Mouse (Mus musculus): Measurements from ENCODE around the gene 1500011B03Rik.

Gene 1500011B03Rik

DNA sequence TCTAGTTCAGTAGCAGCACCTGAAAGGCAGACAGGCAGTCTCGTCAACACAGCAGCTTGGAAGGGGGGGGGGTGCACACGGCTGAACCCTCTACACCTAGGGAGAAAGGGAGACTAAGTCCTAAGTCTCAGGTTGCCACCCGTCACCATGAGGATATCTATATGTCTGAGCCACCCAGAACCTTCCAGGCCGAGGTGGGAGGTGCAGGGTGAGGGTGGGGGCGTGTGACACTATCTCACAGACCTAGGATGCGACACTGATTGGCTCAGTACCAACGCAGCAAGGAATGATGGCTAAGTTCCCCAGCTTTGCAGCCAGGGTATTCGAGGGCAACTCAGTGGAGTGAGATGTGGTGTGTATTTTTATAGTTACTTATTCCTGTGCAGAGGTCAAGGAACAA lies 14.9 kb downstream of the 1500011B03Rik start:
- no peak for DNase-seq

DNA sequence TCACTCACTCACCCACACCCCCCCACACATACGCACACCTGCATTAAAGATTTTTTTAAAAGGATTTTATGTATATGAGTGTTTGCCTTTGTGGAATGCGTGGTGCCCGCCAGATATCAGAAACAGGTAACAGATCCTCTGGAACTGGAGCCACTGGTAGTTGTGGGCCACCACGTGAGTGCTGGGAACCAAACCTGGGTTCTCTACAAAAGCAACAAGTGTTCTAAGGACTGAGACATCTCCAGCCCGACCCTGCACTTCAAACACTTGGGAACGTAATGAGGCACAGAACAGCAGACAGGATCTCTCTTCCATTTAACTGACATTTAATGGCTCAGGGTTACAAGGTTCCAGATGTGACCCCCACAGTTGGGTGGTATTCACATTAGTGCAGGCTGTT lies 15.4 kb downstream of the 1500011B03Rik start:
- DNase-seq = no peak

DNA sequence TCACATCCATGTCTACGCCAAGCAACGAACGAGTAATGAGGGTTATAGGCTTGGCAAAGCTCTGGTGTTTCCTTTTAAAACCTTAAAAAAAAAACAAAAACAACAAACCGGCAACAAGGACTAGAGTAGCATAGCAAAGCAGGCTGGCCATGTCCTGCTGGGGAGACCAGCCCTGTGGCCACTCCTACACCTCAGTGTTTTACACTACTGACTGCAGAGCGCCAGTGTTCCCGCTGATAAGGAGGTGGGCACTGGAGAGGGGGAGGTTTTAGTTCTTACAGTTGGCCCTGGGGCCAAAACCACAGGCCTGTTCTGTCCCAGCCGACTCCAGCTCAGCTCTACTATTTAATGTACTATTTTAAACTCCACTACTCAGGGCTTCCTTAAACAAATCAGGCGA lies 15.8 kb downstream of the 1500011B03Rik start:
- peak in 1 of 2 experiments; percentile 3 for DNase-seq

DNA sequence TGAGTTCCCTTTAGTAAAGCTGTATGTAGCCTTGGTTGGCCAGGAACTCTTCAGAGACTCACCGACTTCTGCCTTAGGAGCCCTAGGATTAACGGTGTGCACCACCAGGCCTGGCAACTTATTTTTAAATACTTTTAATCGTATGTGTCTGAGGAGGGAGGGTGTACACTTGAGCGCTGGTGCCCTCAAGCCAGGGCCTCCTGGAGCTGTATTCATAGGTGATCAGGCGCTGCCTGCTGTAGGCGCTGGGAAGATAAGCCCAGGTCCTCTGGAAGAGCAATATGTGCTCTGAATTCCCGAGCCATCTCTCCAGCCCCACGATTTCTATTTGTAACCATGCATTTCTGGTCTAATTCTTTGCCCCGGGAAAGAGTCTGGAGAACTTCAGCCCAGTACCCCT lies 16.2 kb downstream of the 1500011B03Rik start:
- no peak for DNase-seq

DNA sequence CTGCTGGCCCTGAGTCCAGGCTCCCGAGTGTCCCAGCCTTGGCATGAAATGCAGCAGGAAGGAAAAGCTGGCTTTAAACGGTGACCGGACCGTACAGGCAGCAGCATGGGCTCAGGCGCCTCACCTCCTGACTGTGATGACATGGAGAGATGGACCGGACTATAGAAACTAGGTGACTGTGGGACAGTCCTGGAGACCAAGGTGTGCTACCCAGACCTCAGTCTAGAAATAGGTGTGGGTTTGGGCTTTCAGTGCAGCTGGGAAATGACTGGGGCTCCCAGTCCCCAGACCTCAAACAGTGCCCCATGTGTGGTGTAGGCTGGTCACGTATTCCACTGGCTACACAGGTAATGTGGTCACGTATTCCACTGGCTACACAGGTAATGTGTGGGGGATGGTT lies 16.6 kb downstream of the 1500011B03Rik start:
- DNase-seq = no peak

DNA sequence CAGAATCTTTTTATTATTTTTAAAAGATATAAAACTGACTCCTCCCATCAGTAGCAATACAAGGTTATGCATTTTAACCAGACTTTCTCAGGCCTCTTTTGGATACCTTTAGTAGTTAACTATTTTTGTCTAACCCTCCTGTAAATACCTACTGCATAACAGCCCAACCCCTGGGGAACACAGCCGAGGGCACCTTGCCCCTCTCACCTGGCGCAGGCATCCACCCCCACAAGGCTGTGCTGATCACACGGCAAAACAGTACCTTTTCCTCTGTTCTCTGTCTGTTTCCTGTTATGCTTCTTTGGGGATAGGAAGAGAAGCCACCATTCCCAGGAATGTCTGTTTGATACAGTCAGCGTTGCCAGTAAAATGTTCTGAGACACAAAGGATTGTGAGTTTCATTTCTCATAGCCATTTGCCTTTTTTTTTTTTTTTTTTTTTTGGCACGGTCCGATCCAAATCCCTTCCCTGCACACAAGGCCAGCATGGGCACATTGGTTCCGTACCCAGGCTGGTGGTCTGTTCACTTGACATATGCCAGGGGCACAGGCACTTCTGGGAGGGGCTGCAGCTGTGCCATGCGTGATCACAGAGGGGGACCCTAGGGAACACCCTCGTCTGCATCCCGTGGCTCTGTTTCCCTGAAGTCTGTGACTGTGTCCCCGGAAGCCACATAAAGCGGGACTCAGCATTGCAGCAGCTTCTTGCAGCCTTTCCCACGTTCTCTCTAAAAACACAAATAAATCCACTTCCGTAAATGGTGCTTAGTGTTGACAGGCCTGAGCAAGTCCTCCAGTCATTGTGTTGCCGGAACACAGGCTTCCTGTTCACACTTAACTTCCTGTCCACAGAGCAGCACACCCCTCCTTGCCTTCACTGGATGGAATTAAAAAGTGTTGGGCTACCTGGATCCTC lies 17.6 kb downstream of the 1500011B03Rik start:
- DNase-seq = no peak

DNA sequence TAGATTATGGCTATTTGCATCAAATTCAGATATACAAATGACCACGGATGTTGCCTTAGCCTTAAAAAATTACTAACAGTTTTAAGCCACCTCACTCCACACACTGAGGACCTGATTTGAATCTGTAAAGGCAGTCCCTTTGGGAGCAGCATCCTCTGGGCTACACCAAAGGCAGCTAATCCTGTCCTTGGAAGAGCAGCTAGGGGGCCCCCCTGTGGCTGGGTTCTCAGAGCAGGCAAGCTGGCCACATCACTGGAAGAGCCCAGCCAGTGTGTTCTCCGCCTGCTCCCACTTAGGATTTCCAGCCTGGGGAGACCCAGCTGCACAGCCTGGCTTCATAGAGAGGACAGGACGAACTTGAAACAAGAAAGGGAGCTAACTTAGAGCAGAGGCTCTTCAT lies 18.3 kb downstream of the 1500011B03Rik start:
- peak; percentile 72 to 79 for DNase-seq

DNA sequence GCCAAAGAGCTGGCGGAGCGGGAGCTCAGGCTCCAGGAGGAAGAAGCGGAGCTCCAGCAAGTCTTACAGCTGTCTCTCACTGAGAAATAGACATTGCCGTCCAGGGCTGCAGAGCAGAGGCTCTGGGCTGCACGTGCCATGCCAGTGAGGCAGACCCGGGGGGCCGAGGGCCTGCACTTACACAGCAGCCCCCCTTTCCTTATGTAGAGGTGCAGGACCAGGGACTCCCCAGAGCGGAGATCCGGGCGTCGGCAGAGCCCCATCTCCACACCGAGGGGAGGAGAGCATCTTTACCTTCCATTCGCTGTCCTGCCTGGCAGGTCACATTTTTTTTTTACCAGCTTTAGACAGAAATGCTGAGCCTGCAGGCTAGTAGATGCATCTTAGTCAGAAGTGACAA lies 18.9 kb downstream of the 1500011B03Rik start:
- DNase-seq = no peak

DNA sequence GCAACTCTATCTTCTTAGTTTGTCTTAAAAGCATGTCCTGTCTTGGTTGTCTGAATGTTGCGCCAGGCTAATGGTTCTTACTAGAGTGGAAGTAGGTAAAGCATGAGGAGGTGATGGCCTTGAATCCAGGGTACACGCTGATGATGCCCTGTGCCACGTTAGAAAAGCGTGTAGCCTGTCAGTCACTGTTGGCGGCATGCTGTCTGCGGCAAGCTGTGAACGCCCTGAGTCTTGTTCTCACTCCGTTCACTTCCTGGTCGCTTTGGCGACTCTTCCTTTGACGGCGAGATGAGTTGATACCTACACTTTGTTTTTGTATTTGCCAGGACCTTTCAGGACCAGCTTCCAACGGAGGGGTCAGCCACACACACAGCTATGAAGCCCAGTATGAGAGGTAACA lies 20.0 kb downstream of the 1500011B03Rik start:
- no peak for DNase-seq

DNA sequence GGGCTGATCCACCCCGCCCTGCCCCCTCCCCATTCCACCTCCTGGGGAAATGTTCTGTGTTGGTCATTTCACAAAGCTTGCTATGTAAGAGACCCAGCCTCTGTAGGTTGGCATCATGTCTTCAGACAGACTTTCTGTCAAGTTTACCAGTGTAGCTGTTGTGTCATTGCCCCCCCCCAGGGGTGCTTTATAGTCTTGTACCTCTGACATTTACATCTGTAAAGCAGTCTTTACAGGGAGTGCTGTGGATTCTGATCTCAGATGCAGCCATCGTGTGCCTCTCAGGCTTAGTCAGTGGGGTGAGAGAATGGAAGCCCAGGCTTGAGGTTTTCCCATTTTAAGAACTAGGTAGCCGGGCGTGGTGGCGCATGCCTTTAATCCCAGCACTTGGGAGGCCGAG lies 21.4 kb downstream of the 1500011B03Rik start:
- DNase-seq = no peak

DNA sequence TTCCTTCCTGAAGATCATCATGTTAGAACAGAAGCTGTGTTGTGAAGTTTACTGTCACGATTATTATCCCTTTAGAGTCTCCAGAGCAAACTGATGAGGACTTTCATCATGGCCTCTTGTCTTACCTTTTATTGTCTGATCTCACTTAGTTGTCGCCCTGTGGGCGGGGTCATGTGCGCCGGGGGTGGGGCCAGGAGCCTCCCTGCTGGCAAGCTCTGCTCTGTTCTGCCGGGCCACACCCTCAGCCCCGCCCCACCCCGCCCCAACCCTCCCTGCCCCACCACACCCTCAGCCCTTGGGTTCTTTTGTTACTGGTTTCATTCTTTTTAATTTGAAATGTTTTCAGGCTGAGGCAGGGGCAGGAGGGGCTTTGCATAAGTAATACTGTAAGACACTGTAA lies 22.2 kb downstream of the 1500011B03Rik start:
- DNase-seq = no peak

DNA sequence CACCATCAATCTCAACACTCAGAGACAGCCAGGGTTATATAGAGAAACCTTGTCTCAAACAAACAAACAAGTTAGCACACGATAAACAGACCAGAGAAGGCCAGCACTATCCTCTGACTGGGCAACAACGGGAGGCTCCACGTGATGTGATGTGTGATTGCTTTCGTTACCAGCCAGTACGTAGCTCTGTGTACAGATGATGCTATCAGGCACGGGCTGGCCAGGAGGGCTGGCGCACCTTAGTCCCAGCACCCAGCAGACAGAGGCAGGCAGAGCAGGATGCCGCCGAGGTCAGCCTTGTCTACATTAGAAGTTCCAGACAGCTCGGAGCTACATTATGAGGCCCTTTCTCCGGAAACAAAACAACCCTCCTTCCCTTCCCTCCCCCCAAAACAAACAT lies 23.4 kb downstream of the 1500011B03Rik start:
- DNase-seq = no peak

DNA sequence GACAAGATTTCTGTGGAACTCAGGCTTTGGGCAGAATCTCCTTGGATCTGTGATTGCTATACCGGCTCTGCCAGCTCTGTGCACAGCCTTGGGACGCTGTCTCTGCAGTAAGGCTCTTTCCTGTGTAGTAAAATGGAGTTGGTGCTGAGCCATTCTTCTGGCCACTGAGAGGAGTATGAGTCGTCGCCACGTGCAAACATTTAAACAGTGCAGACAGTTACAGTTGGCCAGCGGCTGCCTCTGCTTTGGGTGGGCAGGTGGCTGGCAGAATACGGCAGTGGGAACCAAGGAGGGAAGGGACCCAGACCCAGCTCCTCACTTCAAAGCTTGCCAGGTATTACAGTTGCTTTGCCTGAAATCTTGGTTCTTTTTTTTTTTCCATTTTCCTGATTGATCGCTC lies 26.0 kb downstream of the 1500011B03Rik start:
- DNase-seq = peak in 1 of 2 experiments; percentile 33

DNA sequence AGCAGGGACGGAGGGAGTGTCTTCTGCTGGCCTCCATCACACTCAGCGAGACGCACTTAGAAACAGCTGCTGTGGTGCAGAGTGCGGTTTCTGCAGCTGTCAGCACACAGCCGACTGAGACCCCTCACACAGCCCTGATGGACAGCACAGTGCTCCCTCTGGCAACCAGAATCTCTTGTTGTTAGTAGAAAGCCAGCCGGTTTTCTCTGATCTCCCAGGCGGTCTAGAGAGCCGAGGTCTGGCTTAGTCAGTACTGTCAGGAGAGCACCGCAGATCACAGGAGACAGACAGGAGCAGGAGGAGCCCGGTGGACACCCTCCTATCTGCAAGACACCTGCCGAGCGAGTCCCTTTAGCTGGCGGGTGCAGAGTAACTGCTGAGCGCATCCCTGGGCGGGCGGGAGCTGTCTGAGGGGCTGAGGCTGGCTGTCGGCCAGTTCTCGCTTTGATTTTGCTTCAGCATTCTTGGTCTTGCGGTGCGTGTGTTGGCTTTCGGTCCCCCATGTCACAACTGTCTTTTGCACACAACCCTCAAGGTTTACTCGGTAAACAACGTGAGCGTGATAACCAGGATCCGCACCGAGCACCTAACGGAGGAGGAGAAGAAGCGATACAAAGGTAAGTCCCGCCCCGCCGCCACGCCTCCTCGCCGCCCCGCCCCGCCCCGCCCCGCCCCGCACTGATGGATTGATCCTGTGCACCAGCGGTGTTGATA lies 26.8 kb downstream of the 1500011B03Rik start:
- peak; percentile 70 to 75 for DNase-seq

DNA sequence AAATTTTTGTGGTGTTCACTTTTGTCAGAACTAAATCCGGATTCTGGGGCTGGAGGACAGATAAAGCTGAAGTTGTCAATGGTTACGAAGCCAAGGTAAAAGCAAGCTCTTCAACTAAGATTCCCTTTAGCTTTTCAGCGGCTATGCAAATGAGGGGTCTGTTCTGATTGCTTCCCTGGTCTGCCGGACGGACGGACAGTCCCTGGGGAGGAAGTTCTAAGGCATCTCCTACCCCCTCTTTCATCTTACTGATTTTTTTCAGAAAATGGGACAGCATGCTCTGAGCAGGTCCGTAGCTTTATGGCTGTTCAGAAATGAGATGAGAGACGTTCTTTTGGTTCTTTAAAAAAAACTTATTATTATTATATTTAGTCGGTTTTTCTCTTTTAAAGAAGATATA lies 27.6 kb downstream of the 1500011B03Rik start:
- no peak for DNase-seq

DNA sequence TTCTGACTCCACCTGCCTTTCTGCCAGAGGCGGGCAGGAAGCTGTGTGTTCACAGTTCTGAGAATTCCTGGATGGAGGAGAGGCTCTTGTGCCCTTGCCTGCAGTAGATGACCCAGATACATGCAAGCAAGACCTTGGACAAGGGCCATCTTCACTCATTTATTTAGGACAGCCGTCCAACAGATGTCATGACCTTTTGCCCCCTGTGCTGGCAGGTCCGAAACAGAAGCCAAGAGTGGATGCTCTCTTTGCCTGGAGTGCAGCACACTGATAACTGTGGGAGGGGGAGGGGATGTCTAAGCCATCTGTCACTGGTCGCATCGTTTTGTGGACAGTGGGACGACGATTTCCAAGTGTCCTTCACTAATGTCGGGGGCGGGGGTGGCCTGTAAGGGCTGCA lies 28.0 kb downstream of the 1500011B03Rik start:
- peak; percentile 87 to 89 for DNase-seq

DNA sequence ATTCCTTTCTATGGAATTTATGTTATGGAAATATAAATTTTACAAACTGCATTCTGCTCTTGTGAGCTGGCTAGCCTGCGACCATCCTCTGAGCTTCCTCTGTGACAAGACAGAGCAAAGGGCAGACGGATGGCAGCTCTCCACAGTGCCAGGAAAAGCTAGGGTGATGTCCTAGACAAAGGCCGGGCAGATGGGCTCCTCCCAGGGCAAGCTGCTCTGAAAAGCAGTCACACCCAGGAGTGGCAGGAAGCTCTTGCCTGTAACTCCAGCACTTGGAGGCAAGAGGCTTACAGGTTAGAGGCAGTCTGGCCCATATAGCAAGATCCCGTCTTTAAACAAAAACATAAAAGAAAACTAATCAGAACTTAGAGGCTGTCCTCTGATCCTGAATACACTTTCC lies 28.7 kb downstream of the 1500011B03Rik start:
- DNase-seq = peak; percentile 77 to 80

DNA sequence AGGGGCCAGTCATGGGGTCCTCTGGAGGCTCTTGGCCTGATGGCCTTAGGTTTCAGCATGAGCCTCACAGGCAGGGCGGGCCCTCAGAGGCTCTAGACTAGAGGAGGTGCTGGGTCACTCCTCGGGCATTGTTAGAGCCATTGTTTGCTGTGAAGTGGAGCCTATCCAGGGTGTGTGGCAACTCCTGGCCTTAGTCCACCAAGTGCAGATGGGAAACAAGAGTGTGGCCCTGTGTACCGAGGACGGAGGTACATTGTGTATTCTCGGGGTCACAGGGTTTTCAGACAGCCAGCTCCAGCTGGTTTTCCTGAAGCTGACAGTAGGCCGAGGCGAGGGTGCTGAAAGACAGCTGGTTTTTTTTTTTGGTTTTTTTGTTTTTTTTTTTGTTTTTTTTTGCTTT lies 30.0 kb downstream of the 1500011B03Rik start:
- peak; percentile 47 to 53 for DNase-seq

DNA sequence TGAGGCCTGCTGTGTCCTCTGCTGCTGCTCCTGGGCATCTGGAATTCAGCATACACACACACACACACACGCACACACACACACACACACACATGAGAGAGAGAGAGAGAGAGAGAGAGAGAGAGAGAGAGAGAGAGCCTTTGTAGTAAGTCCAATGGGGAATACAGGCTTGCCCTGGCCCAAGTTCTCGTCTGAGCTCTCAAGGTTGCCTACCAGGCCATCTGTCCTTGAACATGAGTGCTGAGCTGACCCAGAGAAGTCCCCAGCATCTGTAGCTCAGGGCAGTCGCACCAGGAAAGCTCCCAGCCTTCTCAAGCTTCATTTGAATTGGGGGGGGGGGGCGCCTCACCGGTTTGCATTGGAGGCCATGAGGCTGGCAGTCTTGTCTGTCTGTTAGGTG lies 38.1 kb downstream of the 1500011B03Rik start:
- no peak for DNase-seq

DNA sequence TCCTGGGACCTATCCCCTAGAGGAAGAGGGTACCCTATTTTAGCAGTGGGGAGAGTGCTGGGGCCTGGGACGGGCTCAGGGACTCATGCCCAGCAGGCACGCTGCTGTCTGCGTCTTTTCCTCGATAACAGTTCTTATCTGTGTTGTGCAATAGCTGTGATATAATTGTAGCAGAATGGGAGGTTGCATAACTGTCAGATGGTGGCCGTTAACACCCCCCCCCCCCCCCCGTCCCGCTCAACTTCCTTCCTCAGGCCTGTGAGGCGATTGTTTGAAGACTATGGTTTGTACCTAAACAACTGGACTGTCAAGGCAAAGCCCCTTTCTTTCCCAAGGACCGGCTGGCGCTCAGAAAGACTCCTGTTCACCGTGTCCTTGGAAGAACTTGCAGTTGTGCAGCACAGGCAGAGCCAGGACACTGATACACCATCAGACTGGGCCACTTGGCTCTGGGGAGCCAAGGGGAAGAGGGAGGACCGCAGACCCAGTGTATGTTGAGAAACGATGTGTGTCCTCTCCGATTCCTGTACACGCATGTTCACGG lies 38.6 kb downstream of the 1500011B03Rik start:
- no peak for DNase-seq

DNA sequence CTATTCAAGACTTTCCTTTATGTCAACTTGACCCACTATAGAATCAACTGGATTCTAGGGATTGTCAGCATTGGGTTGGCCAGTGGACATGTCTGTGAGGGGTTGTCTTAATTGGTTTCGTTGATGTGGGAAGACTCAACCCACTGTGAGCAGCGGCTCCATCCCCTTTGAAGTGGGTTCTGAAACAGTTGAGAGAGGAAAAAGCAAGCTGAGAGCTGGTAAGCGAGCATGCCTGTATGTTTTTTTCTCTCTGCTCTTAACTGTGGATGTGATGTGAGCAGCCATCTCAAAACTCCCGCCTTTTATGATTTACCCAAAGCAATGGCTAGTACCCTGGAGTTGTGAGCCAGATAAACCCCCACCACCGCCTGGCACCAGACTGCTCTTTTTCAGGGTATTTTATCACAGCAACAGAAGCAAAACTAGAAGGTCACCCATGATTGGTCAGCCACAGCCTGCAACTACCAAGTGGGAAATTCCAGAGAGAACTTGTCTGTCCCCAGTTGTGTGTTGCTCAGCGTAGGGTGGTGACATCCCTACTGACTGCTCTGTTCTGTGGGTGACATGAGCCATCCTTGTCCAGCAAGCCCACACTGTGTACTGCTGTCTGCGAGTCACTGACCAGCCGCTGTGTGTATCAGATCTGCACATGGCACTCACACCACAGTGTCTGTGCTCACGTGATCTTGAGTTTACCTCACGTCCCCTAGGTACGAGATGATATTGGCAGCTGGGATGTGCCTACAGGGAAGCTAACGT lies 39.7 kb downstream of the 1500011B03Rik start:
- DNase-seq = no peak

DNA sequence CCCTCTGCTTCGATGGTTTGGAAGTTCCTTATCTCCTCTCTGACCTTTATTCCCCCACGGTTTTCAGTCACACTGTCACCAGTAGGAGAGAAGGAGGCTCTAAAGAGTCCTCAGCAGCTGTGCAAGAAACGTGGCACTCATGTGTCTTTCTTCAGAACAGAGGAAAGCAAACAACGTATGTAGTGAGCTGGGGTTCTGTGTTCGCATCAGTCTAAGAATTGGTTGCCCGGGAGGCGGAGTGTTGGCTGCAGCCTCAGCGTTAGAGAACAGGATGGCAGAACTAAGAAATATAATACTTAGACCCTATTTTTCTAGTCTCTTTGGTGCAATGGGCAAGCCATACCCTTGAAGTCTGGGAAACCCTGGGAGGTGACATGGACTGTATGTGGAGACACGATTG lies 40.3 kb downstream of the 1500011B03Rik start:
- DNase-seq = no peak

DNA sequence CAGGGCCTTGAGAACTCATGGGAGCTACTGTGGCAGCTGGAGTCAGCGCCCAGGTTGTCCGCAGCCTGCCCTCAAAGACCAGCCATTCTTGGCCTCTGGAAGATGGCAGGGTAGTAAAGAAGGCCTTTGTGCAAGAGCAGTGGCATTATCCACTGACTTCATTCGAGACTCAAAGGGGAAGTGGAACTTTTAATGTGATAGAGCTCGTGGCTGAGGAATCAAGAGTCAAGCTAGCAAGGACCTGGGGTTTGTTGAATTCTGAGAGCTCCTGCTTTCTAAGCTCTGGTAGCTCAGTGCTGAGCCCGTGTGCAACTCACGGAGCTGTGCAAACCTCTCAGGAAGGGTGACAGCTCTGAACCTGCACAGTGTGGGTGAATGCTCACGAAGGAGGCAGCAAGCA lies 42.4 kb downstream of the 1500011B03Rik start:
- DNase-seq = no peak
